Mouse (Mus musculus) lung, adult 18-20 months (tissue): Measurements from ENCODE around the gene Phf5a.

Experiments used
- DNase-seq, 2 experiments: peaks; one replicate each; pipeline ENCODE4 v3.0.0; 2022; ENCODE audit warnings: mixed read lengths in 2 of 2

Gene Phf5a

DNA sequence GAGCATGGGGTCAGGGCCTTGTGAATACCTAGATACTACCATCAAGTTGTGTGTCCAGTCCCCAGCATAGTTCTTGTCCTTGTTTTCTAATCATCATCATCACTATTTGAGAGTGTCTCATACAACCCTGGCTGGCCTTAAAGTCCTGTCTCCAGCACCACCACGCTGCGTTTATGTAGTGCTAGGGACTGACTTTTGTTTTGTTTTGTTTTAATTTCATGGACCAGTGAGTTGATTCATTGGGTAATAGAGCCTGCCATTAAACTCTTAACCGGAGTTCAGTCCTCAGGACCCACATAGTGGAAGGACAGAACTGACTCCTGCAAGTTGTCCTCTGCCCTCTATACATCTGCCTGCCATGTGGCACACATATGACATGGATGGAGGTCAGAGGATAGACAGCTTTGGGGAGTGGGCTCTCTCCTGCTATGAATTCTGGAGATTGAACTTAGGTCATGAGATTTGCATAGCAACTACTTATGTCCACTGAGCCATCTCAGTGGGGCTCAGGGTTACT, 13.8 kb upstream of the Phf5a start:
- no peak for DNase-seq

DNA sequence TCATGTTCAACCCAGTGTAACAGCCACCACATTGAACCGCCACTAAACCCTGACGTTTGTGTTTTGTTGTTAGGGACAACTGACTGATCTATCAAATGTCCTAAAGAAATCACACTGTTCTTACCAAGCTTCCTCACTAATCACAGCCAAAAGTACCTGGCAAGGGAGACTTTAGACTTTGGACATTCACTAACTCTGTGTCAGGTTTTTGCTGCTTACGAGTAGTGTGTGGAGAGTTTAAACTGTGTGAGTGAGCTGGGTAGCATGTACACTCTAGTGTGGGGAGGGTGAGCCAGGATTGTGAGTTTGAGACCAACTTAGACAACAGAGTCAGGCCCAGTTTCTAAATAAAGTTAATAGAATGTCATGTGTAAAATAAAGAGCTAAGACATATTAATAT, 10.6 kb upstream of the Phf5a start:
- DNase-seq = no peak

GRCm38 (mm10) chr15:81879531-81880401, 8.1 kb upstream of the Phf5a start:
- DNase-seq = no peak

DNA sequence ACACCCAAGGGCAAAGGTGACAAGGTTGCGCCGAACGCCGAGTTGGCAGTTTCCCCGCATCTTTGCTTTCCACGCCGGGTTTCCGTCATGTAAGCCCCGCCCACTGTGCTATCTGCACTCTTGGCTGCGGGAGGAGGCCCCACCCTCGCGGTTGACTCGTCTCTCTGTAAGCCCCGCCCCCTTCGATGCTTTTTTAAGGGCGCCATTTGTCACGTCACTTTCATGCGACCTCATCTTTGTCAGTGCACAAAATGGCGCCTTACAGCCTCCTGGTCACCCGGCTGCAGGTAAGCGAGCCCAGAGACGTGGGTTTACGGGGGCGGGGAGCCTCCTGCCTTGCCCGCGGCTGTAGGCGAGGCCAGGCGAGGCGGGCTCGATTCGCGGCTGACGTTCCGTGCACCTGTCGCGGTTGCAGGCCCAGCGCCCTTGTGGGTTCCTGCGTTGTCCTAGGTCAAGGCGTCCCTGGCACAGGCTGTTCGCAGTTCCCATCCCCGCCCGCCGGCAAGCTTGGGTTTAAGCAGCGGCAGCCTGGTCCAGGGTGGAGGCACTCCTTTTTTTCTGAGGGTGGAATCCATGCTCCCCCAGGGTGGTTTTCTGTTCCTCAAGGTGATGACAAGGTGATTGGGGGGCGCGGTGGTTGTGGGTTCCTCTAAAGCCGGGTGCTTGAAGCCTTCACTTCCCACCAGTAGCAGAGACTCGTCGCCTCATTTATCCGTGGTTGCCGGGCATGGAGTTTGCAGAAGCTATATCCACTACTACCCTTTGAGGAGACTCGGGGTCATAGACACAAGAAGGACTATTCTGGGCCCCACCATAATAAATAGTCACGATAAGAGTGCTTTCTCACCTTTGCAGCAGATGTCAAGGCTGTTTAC, 788 bp upstream of the Phf5a start, which contains the start of gene Aco2:
Gene Aco2 (plus strand): TSS at position 48 of the 875 bp plus-strand sequence.
- peak; percentile 99 for DNase-seq

GRCm38 (mm10) chr15:81869985-81870384, 1.7 kb downstream of the Phf5a start:
- no peak for DNase-seq

DNA sequence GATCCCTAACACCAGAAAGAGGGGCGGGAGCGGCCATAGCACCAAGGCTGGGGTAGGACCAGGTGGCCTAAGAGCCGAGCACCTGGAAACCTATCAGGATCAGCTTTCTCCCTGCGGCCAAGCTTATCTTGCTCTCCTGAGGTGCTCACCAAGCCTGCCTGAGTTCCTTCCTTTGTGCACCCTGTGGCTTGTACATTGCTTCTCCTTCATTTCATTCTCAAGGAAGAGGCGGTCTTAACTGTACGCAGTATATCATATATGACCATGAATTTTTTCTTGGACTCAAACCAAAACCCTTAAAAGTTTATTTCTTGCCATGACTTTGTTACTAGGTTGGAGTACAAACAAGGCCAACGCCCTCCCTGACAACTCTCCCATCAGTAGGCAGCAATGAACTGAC, 7.5 kb downstream of the Phf5a start:
- no peak for DNase-seq

DNA sequence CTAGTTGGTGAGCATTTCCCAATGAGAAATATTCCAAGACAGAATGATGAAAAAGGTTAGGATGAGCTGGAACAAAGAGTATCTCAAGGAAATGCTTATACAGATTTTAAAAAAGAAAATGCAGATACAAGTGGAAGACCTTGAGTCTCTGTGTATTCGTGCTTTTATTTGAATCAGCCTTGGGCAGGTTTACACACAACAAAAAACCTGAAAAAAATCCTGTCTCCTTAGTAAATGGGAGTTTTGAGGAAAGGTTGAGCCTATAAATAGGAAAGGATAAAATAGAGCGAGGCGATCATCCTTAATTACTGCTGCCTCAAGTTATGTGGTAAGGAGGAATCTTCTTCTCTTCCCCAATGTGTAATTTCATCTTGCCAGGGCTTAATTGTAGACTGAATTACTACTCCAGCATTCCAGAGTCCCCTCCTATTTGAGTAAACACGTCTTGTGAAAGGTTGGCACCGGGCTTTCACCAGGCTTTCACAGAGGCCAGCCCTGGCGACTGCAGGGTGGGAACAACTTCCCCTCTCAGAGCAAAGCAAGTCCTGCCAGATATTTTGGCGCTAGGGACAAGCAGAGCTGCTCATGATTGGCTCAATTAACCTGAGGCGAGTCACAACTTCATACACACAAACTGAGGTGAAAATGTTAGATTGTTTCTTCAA, 11.1 kb downstream of the Phf5a start:
- peak; percentile 84 to 90 for DNase-seq

- DNase-seq = peak; percentile 90 to 94
Observed at GRCm38 (mm10) chr15:81859330-81860255, 12.1 kb downstream of the Phf5a start.

GRCm38 (mm10) chr15:81858517-81859329, 13.0 kb downstream of the Phf5a start, which contains the start of gene Tob2:
Gene Tob2, minus strand, starts transcription at chr15:81858796.
- peak; percentile 73 to 78 for DNase-seq

DNA sequence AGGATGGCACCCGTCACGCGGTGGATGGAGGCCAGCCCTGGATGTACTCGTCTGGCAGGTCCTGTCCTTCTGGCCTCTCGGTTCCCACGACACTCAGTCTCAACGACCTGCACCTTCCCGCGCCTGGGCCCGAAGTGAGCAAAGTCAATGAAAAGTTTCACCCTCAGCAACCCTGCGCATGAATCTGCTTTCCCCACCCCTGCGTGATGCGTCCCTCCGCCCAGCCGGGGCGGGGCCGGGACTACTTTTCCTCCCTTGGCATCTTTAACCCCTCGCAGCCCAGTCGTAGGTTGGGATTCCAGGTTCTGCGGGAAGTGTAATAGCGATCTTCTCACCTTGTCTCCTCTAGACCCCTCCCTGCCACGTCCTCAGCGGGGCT, 13.6 kb downstream of the Phf5a start:
- DNase-seq = peak; percentile 93 to 95

- peak in 1 of 2 experiments; percentile 45 for DNase-seq
Observed at GRCm38 (mm10) chr15:81857724-81858116, 14.0 kb downstream of the Phf5a start.

- no peak for DNase-seq
Observed at GRCm38 (mm10) chr15:81856938-81857723, 14.6 kb downstream of the Phf5a start.

DNA sequence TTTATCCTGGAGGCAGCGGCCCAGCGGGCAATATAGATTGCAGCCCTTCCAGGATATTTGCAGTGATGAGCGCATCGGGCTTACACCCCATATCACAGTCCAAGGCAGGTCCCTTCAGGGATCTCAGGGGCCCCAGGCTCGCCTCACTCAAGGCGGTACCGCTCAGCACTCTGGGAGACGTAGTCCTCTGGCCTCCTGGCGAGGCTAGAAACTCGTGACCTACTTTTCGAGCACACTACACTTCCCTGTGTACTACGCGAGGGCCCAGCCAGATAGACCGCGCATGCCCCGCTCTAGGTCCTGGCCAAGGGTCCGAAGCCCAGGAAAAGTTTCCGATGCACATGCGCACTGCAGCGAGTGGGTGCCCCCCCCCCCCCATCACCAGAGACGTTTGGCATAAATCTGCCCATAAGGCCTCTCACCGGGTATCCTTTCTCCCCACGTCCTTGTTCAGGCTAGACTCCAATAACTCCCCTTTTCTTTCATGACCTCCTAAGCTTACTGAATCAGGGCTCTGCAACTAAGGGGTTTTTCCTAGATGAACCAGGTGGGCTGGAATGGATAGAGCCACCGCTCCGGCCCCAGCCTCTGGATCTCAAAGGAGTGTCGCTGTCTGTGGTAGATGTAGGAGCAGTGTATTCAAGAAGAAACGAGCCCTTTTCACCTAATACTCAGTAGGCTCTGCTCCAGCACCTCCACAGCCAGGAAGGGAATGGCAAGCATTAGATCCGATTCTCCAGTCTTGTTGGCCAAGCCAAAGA, 15.5 kb downstream of the Phf5a start:
- peak; percentile 89 to 91 for DNase-seq

- no peak for DNase-seq
Observed at GRCm38 (mm10) chr15:81853081-81853480, 18.6 kb downstream of the Phf5a start.

DNA sequence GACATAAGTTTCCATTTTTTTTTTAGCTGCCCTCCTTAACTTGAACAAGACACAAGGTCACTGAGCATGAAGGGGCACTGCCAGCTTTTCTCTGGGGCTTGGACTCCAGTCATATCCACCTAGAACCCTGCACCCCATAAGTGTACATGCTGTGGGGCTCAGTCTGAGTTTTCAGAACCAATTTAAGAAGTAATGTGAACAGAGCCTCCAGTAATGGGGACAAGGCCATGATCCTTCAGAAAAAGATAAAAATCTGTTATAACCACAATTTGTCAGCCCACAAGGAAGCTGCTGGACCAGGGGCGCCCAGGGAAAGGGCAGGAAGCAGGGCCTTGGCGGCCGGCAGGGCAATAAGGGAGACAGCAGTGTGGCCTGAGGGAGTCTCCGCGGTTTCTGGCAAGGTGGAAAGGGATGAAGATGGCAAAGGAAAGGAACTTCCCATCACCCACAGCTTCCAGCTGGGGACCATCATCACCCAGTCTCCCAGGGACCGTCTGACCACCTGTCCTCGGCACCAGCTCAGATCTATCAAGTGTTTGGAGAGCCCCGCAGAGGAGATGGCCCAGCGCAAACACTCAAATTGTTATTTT, 19.2 kb downstream of the Phf5a start:
- DNase-seq = no peak

GRCm38 (mm10) chr15:81851375-81851774, 20.3 kb downstream of the Phf5a start:
- no peak for DNase-seq

- DNase-seq = no peak
Observed at GRCm38 (mm10) chr15:81850718-81851117, 21.0 kb downstream of the Phf5a start.

DNA sequence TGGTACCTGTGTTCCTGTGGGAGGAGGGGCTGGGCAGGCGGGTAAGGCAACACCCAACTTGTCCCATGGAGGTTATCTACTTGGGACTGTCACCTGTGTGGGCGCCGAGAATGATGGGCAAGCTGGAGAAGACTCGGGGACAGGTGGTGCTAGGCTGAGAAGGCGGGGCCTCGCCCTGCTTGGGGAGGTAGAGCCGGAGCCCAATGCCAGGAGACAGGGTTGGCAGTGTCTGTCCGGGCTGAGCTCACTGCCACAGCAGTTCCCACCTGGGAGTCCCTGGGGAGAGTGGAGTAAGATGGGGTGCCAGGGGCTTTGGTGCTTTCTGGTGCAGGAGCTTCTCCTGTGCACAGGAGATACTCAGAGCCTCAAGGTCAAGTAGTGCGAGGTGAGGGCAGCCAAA, 22.6 kb downstream of the Phf5a start:
- no peak for DNase-seq

DNA sequence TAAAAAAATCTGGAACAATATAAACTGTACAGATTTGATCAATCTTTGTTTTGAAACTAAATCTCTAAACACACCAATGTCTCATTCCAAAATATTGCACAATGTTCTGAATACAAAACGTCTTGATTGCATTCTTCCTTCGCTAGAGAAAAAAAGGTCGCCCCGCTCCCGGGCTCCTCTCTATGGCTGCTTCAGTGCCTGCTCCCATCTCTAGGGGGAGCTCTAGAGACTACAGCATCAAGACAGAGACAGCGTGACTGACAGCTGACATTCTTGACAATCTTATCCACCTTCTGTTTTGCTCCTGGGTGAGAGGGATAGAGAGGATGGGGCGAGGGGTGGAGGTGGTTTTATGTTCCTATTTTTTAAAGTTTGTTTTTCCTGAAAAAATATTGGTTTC, 23.4 kb downstream of the Phf5a start:
- peak; percentile 71 to 81 for DNase-seq
